Mouse (Mus musculus) heart, adult 9 months (tissue): ENCODE data around the gene Mcoln1.

Experiments used
- DNase-seq, 2 experiments: peaks; one replicate each; pipeline ENCODE4 v3.0.0; 2022; ENCODE audit warnings: low spot score in 2 of 2

Gene Mcoln1

DNA sequence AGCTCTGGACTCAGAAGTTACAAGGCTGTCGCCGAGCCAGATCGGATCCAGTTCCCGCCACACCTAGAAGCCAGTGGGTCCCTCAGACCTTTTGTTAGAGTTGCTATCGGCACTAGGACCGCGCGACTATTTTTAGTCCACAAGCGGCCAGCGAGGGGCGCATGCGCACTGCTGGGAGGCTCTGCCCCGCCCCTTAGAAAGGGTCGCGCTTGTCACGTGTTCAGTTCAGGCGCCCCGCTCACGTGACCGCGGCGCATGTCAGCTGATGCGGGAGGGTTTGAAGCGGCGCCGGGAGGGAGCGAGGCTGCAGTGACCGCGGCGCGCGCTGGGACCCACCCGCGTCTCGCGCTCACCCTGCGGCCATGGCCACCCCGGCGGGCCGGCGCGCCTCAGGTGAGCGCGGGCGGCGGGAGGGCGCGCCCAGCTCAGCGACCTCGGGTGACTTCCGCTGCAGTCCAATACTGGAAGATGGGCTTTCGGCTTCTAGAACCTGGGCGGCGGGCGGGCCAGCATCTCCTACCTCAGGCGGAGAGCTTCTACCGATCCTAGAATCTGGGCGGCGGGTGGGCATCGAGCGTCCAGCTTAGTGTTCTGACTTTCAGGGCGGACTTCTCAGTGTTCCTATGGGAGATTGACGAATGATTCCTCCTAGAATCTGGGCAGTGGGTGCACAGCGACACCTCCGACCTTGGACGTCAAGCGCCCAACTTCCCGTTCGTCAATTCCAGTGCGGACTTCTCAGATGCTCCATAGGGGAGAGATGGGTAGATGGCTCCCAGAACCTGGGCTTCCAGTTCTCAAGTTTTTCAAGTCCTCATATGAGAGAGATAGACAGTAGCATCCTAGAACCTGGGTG, at the start of gene Mcoln1:
Mcoln1 (plus strand) TSS at position 223 of the 856 bp plus-strand sequence.
- peak; percentile 98 to 99 for DNase-seq

- peak in 1 of 2 experiments; percentile 24 for DNase-seq
Measured at GRCm38 (mm10) chr8:3450670-3451069, 49.6 kb upstream of the Mcoln1 start.

DNA sequence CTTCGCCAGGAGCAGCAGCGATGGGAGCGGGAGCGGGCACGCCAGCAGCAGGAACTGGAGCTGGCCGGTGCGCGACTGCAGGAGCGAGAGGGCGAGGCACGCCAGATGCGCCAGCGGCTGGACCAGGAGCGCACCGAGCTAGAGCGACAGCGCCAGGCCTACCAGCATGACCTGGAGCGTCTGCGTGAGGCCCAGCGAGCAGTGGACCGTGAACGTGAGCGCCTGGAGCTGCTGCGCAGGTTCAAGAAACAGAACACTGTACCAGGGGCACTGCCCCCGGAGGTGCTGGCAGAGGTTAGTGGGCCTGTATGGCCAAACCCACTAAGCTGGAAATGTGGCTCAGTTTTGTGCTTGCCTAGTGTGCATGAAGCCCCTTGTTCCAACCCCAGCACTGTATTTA, 48.3 kb upstream of the Mcoln1 start:
- DNase-seq: no peak

- no peak for DNase-seq
Measured at GRCm38 (mm10) chr8:3463248-3463647, 37.0 kb upstream of the Mcoln1 start.

- DNase-seq: no peak
Measured at GRCm38 (mm10) chr8:3464309-3464708, 35.9 kb upstream of the Mcoln1 start.

DNA sequence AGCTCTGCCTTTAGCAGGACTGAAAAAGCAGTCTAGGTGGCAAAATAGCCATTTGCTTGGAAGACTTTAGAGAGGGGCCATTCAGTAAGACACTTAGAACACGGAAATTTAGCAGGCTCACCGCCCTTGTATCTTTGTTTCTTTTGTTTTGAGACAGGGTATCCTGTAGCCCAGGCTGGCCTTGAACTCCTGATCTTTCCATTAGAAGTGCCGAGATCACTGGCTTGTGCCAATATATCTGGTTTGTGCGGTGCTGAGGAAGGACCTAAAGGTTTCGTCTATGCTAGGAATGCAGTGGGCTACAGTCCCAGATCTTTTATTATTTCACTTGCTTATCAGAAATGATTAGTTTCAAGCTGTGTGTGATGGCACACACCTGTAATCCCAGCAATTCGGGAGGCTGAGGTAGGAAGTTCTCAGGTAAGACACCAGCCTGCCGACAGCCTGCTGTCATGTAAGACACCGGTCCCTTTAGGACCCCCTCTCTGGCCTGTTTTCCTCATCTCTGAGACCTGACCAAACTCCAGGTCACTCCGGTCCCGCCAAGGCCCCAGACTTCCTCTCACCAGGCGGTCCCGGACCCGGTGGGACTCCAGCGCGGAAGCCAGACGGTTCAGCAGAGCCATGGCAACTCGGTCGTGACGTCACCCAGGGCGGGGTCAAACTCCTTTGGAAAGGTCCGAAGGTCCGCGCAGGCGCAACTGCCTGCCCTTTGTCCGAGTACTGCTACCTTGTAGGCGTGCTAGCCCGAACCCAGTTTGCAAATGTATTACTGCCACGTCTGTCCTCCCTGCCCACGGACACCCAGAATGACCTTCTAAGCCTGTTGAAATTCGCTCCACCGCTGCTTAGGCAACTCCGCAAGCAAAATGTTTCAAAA, 33.0 kb upstream of the Mcoln1 start, which contains the start of gene Pex11g:
Pex11g (minus strand) TSS at position 675 of the 880 bp plus-strand sequence.
- DNase-seq: peak; percentile 96 to 98

DNA sequence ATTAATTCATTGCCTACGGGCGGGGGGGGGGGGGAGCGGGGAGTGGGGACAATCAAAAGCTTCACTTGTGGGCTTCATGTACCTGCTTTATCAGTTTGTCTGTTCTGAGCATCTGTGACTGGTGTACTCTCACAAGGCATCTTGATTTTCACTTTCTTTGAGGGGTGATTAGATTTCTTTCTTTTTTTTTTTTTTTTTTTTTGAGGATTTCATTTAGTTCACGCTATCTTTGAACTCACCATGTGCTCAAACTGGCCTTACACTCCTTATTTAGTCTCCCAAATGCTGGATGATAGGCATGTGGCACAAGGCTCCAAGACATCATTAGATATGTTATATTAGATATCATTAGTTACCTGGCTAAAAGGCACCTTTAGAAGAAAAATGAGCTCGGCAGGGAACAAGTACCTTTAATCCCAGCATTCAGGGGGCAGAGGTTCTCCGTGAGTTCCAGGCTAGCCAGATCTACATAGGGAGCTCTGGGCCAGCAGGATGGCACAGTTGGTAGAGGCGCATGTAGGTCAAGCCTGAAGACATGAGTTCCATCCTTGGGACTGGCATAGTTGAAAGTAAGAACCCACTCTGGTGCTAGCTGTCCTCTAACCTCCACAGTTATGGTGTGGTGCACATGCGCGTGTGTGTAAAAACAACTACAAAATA, 32.2 kb upstream of the Mcoln1 start:
- no peak for DNase-seq

GRCm38 (mm10) chr8:3468838-3469237, 31.4 kb upstream of the Mcoln1 start:
- no peak for DNase-seq

GRCm38 (mm10) chr8:3470562-3470961, 29.7 kb upstream of the Mcoln1 start, which contains the start of gene Tex45:
Tex45 (plus strand) TSS chr8:3470862.
- DNase-seq: no peak

DNA sequence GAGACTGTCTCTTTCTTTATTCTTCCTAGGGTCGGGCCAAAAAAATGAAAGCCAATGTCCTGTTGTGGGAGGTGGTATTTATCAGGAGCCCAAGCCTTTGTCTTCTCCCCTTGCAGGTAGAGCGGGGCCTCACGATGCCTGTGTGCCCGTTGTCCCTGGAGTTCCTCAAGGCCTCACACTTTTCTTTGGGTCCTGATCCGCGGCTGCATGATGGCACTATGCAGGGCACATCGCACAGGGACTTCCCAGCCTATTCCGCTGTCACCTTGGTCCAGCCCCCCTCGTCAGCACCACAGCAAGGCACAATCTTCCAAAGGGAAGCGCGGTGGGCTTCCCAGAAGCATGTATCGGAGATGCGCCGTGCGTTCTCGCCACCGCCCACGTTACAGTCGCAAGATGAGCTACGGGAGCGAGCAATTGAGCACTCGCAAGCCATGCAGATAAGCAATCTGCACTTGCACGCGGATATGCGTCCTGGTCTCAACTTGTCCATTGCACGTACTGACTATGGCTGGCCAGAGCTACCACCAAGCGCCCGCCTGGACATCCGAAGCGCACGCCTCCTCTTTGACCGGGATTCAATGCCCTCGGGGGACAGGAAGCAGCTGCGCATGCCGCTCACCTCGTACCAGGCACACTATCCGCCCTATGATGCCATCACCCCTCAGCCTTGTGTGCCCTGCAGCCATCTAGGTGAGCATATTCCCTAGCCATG, 24.4 kb upstream of the Mcoln1 start:
- no peak for DNase-seq

GRCm38 (mm10) chr8:3480221-3480785, 20.0 kb upstream of the Mcoln1 start:
- DNase-seq: no peak

- DNase-seq: no peak
Measured at GRCm38 (mm10) chr8:3481605-3482004, 18.7 kb upstream of the Mcoln1 start.

DNA sequence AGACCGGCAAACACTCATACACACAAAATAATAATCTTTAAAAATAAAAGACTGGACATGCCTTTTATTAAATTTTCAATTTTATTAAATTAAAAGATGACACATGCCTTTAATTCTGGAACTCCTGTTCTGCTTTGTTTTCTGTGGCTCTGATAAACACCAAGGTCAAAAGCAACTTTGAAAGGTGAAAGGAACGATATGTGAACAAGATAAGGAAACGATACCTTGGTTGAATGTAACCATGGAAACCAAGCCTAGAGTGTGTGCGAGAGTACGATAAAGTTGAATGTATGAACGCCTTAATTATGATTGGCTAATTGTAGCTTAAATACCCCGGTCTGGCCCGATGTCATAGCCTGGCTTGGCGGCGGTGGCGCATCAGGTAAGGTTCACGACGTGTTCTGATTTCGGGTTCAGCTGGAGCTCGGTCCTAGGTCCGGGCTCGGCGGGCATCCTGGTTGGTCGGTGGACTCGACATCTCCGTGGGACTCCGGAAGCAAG, 18.0 kb upstream of the Mcoln1 start:
- DNase-seq: no peak

- no peak for DNase-seq
Measured at GRCm38 (mm10) chr8:3483546-3483945, 16.7 kb upstream of the Mcoln1 start.

DNA sequence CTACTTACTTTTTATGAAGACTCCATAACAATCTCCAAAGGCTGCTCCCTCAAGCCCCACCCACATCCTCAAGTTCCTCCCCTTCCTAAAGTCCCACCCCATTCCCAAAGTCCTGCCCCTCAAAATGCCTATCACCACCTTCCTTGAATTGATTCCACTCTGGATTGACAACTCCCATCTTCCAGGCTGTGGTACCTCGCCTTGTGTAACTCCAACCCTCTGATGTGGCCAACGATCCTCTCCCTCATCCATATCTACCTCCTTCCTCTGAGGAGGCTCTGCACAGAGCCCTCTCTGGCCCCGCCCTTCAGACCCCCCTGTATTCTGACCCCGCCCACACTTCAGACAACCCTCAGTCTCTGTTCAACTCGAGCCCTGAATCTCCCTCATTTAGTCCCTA, 15.1 kb upstream of the Mcoln1 start:
- no peak for DNase-seq

DNA sequence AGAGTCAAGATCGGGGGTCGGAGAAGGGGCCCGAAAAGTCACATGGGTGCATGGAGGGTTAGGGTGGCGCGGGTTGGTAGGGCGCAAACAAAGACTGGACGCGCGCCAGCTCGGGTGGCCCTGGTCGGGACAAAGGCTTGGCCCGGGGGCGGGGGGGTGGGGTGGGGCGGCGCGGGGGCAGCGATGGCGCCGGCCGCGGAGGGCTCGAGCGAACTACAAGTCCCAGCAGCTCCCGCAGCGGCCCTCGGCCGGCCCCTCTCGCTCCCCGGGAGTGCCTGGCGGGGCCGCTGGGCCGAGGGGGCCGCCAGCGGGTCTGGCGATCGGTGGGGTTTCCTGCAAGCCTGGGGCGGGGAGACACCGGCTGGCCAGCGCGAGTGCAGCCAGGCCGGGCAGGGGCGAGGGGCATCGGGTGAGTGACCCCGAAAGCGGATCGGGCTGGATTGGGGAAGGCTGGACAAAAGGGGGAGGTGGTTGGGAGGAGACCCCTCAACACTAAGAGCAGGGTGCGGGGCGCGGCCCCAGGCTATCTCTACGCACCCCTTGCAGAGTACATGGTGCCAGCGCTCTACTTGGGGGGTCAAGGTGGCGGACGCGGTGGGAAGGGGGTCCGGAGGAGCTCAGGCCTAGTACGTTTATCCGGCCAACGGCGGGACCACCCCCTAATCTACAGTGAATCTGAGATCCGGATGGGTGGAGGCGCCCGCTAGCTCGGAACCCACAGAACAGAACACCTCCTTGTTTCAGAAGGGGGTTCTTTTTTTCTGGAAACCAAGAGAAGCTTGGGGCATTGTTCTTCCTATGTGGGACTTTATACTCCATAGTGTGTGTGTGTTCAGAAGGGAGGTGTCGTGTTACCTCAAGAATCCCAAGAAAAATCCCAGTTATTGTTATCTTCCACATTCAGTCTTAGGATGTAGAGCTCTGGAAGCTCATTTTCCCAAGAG, 7.1 kb upstream of the Mcoln1 start, which contains the start of gene Zfp358:
Zfp358 (plus strand) TSS at position 238 of the 944 bp plus-strand sequence.
- peak; percentile 68 for DNase-seq

GRCm38 (mm10) chr8:3493845-3494208, 6.4 kb upstream of the Mcoln1 start:
- DNase-seq: no peak

DNA sequence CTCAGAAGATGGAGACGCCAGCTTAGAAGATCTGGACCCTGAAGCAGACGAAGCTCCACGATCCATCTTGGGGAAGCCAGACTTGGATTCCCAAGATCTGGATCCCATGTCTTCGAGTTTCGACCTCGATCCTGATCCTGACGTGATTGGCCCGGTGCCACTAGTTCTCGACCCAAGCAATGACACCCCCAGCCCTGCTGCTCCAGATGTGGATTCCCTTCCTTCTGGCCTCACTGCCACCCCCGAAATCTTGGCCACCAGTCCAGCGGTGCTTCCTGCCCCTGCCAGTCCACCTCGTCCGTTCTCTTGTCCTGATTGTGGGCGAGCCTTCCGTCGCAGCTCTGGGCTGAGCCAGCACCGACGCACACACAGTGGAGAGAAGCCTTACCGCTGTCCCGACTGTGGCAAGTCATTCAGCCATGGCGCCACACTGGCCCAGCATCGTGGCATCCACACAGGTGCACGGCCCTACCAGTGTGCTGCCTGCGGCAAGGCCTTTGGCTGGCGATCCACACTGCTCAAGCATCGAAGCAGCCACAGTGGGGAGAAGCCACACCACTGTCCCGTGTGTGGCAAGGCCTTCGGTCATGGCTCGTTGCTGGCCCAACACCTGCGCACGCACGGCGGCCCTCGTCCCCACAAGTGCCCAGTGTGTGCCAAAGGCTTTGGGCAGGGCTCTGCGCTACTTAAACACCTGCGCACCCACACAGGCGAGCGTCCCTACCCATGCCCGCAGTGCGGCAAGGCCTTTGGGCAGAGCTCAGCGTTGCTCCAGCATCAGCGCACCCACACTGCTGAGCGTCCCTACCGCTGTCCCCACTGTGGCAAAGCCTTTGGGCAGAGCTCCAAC, 4.5 kb upstream of the Mcoln1 start:
- DNase-seq: no peak

GRCm38 (mm10) chr8:3496428-3496748, 3.9 kb upstream of the Mcoln1 start:
- no peak for DNase-seq
